Mouse (Mus musculus) spleen, postnatal 14 days (tissue): ENCODE data around the gene Vamp8.

Experiments used
- DNase-seq, 2 experiments: peaks; one replicate each; pipeline ENCODE4 v3.0.0; 2021 to 2022; ENCODE audit warnings: low spot score in 2 of 2

Gene Vamp8

GRCm38 (mm10) chr6:72373184-72373583 lies 17.3 kb downstream of the Vamp8 start:
- no peak for DNase-seq

- no peak for DNase-seq
These were observed 18.9 kb downstream of the Vamp8 start for GRCm38 (mm10) chr6:72371571-72371970.

- DNase-seq, result no peak
These were observed 19.4 kb downstream of the Vamp8 start for GRCm38 (mm10) chr6:72371147-72371546.

- DNase-seq, result no peak
These were observed 20.4 kb downstream of the Vamp8 start for GRCm38 (mm10) chr6:72370091-72370490.

- no peak for DNase-seq
These were observed 20.9 kb downstream of the Vamp8 start for GRCm38 (mm10) chr6:72369557-72369956.

GRCm38 (mm10) chr6:72367460-72367974 lies 23.0 kb downstream of the Vamp8 start:
- DNase-seq, result no peak

GRCm38 (mm10) chr6:72366844-72367443 lies 23.6 kb downstream of the Vamp8 start, which contains the start of gene Rnf181:
Gene Rnf181, minus strand, starts transcription at chr6:72366956.
- no peak for DNase-seq

GRCm38 (mm10) chr6:72366304-72366703 lies 24.2 kb downstream of the Vamp8 start:
- no peak for DNase-seq

DNA sequence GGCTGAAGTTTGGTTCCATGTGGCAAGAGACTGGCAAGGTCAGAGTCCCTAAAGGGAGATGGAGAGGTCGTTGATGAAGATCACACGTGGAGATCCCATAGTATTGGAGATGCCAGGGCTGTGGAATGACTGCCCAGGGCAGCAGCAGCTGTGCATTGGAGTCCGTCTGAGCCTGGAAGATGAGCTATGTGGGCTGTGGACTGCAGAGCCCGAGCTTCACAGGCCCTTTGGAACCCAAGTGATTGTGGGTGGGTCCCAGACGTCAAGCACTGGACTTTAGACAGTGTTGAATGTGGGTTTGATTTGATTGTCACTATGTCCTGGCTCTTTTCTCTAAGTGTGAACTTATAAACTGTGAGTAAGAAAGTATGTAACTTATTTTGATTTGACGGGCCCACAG lies 25.5 kb downstream of the Vamp8 start:
- DNase-seq, result no peak

DNA sequence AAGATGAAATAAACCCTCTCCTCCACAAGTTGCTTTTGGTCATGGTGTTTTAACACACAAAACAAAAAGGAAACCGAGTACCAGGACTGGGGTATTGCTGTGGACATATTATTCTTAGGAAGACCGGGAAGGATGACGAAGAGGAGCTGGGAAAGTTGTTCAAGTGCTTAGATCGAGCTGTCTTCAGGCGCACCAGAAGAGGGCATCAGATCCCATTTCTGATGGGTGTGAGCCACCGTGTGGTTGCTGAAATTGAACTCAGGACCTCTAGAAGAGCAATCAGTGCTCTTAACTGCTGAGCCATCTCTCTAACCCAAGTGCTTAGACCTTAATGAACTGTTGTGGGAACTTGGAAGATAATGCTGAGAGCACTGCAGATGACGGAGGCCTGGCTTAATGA lies 26.5 kb downstream of the Vamp8 start:
- DNase-seq, result no peak

DNA sequence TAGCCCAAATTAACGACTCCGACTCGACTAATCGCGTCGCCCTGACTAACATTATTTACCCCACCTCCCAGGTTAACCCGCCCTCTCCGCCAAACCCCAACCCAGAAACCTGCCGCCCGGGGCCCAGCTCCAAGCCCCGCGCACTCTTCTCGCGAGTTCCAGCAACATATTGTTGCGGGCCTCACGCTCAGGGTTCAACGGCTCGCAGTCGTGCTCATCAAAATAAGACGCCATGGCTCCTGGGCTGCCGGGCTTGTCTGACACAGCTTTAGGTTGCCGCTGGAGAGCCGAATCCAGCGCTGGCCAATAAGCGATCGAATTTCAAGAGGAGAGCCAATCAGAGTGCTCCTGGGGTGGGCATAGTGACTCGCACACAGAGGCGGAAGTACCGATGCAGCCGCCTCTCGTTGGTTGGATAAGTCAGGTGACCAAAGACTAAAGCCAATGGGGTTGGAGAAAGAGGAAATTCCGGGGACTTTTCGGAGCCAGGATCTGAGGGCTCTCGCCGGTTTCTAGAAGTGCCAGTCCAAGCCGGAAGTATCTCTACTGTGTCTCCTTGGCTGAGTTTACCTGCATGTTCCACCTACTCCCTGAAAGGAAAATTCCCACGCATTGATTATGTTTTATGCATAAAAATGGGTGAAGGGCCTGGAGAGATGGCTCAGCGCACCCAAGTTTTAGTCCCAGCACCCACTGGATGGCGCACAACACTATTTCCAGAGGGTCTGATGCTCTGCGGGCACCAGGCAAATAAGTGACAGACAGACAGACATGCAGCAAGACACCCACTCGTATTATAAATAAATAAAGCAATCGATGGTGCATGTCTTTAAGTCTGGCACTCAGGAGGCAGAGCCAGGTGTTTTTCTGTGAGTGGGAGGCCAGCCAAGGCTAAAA lies 28.1 kb downstream of the Vamp8 start:
- peak; percentile 88 to 91 for DNase-seq

DNA sequence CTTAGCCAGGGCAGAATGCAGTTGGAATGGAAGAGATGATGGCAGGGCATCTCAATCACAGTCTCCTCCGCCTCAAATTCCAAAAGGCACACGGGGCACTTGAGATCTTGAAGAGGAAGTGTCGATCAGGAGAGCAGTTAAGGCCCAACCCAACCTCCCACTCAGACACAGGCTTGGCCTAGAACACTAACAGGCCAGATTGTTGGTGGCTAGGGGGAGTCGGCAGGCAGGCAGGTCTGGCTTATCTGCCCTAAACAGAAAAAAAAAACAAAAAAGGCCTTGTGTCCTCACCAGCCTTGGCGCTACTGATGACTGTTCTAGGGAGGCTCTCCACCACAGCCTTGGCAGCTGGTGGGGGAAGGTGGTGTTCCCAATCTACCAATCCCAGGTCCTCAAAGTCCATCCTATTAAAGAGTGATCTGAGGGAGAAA lies 29.4 kb downstream of the Vamp8 start:
- no peak for DNase-seq

GRCm38 (mm10) chr6:72360599-72360935 lies 29.9 kb downstream of the Vamp8 start:
- no peak for DNase-seq

DNA sequence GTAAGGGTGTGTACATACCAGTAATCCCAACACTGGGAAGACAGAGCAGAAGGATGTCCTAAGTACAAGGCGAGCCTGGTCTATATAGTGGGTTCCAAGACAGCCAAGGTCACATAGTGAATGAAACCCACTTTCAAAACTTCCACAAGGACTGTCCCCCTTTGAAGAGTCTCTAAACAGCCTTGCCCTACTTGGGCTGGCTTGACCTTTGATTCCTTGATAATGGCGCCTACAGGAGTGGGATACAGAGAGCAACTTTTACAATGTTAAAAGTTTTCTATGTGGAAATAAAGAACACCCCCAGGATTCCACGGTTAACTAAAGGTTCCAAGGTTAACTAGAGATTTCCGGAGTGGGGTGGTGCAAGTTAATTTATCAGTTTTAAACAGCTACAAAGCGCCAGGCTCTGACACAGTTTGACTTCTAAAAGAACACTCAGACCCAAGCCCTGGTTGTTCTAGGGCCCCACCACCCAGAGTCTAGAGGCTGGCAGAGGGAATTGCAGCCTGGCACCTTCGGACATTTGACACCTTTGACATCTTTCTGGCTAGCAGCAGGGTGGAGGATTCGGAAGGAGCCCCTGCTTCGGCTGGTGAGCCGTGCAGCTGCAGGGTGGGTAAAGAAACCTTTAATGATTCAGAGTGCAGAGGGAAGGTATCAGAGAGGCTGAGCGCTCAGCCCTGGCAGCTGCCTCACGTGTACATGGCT lies 30.5 kb downstream of the Vamp8 start:
- no peak for DNase-seq

- no peak for DNase-seq
These were observed 31.2 kb downstream of the Vamp8 start for GRCm38 (mm10) chr6:72359343-72359742.

- no peak for DNase-seq
These were observed 32.3 kb downstream of the Vamp8 start for GRCm38 (mm10) chr6:72358086-72358764.

- DNase-seq, result no peak
These were observed 33.1 kb downstream of the Vamp8 start for GRCm38 (mm10) chr6:72357164-72358079.

DNA sequence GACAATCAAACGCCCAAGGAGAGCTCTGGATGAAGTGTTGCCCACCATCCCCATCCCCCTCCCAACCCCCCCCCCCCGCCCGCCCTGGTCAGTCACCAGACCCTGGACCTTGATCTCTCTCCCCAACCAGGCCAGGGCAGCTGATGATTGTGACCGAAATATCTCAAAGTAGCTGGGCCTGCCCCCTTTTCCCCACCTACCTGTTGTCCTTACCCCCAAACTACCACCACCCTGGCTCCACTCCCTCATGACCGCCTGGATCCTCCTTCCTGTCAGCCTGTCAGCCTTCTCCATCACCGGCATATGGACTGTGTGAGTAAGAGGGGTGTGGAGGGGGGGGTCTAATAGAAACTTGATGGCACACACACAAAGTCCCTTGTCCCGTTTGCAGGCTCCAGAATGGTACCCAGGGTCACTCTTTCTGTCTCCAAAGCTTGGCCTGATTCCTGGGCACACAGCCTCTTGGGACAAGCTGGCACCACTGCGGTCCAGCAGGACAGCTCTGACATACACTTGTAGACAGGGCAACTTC lies 34.4 kb downstream of the Vamp8 start:
- no peak for DNase-seq

DNA sequence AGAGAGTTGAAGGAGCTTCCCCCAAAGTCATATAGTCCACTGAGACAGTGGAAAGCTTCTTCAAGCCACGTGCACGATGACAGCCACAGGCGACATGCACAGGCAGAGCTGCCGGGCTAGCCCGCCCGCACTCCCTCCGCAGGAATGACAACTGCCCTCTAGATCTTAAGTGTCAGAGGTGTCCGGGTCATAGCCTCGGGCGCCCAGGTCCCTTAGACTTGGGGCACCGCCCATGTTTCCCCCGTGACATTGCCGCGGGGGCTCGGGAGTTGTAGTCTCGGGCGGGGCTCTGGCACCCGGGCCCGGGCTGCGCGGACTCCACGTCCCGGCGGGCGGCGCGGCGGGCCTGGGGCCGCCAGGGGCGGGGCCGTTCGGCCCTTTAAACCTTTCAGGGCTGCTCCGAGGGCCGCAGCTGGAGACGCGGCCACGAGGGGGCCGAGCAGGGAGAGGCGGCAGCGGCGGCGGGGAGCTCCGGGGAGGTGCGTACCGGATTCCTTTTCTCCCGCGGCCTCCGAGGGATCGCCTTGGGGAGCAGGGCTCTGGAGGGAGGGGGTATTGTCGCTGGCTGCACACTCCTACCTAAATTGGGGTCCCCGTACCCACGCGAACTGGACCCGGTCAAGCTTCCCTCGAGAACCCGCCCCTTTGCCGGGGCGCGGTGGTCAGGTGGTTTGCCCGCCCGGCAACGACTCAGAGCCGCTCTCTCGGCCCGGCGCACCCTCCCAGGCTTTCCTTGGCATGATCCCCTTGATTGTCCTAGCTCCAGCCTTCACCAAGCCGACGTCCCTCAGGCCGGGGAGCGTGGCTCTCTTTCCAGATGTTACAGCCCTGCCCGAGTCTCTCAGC lies 35.2 kb downstream of the Vamp8 start, which contains the start of gene Tmem150a:
Gene Tmem150a (plus strand): TSS at position 382 of the 846 bp plus-strand sequence.
- peak in 1 of 2 experiments; percentile 56 for DNase-seq
